Mouse (Mus musculus) hematopoietic stem cell, adult 5-6 weeks (primary cell): Measurements from ENCODE around the gene Cypt15. TPM values are rescaled to one million over a fixed set of nuclear protein-coding genes. Genes with fewer than 3 reads are reported as not detected.
"Not testable (repeated sequence)": the region's sequence is repeated elsewhere in the genome, so short reads cannot be mapped to it uniquely, and the experiment has no call there.

Source experiments
- ATAC-seq, 2 experiments: fragments of 125-278 bp in 1 of 2; replicated peaks in 1 of 2; 2 replicates each; pipeline ENCODE4 v1.8.0; 2016 to 2017; ENCODE audit warnings: inconsistent platforms in 2 of 2, mild to moderate bottlenecking in 2 of 2, moderate number of reproducible peaks in 2 of 2, low read depth in 1 of 2, moderate TSS enrichment in 1 of 2; ENCODE audit not compliant: low FRiP score in 2 of 2, poor library complexity in 2 of 2, severe bottlenecking in 2 of 2, insufficient read depth in 1 of 2, low TSS enrichment in 1 of 2
- total RNA-seq: library from RNA; stranded (forward); fragments of 172-1452, 232-1000 nt; gene quantifications from 2 replicates; pipeline ENCODE4 v1.2.3, GENCODE M21; 2017

The Cypt15 gene
- total RNA-seq, result not detected in 2 replicates

GRCm38 (mm10) chrX:39345967-39346366 is at the start of gene Cypt15:
Gene Cypt15, plus strand, starts transcription at chrX:39346267.
- ATAC-seq, result not testable (repeated sequence)

GRCm38 (mm10) chrX:39370932-39371331 is 24.9 kb downstream of the Cypt15 start:
- ATAC-seq, result no peak

GRCm38 (mm10) chrX:39378830-39379229 is 32.8 kb downstream of the Cypt15 start:
- ATAC-seq, result no peak

- ATAC-seq, result no peak
These were observed 37.7 kb downstream of the Cypt15 start for GRCm38 (mm10) chrX:39383806-39384205.
